Mouse (Mus musculus) urinary bladder, postnatal 4 days (tissue): Measurements from ENCODE around the gene Cenpo.

ENCODE experiments used
- DNase-seq, 2 experiments: peaks; one replicate each; pipeline ENCODE4 v3.0.0; 2021 to 2022; ENCODE audit warnings: low spot score in 2 of 2

Cenpo gene

GRCm38 (mm10) chr12:4199271-4199670 is 34.8 kb downstream of the Cenpo start:
- peak in 1 of 2 experiments; percentile 56 for DNase-seq

GRCm38 (mm10) chr12:4198702-4199101 is 35.4 kb downstream of the Cenpo start:
- DNase-seq, result peak in 1 of 2 experiments; percentile 39

DNA sequence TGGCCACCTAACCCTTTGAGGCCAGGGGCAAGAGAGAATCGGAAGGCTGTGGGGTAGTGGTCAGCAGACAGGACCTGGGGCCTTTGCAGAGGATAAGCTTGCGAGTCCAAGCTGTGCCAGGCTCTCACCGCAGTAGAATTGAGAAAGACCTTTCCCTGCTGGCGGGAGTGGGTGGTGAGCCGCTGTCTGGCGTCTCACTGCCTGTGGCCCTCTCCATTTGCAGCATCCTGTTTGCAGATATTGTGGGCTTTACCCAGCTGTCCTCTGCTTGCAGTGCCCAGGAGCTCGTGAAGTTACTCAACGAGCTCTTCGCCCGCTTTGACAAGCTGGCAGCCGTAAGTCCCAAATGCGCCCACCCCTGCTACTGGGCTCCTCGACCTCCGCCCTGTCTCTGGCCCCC is 39.5 kb downstream of the Cenpo start:
- DNase-seq, result no peak

DNA sequence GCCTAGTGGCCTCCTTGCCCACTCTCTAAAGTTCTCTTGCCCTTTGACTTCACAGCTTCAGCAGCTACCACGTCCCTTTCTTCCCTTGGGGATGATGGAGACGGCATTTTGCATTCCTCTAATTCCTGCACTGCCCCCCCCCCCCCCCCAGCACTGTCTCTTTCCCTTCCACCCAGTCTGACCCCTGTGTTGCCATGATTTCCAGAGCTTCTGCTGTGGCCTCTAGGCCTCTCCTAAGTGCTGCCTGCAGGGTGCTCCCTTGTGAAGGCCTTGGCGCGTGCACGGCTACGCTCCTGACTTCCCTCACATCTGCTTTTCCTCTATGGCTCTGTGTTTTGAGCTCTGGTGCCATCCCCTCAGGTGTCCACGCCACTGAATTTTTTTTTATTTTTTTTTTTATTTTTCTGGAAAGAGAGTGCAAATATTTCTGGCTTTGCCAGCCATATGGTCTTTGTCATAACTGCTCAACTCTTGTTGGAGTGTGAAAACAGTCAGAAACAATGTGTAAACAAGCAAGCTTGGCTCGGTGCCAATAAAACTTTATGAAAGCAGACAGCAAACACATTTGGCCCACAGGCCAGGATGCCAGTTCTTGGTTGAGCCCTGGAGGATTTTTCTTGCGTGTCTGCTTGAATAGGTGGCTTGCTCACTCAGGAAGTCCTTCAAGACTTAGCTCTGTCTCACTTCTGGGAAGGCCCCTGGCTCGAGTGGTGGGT is 40.9 kb downstream of the Cenpo start:
- no peak for DNase-seq

DNA sequence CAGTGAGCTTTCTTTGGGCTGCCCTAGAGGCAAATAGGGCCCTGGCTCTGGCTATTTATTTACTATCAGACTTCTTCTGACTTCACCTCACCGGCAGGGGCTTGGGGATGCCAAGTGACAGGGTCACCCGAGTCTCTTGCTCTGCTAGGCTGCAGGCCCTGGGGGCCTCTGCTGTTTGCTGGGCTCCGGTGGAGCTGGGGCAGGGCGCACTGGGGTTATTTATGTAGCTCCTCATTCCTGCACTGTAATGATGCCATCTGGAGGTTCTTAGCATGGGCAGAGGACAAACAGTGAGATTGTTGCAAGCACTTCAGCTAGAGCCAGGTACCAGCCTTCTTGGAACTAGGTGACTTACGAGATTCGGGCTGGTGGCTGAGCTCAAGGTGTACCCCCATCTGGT is 41.6 kb downstream of the Cenpo start:
- DNase-seq, result no peak

GRCm38 (mm10) chr12:4189060-4189447 is 45.0 kb downstream of the Cenpo start:
- DNase-seq, result no peak

- peak in 1 of 2 experiments; percentile 66 for DNase-seq
Measured at GRCm38 (mm10) chr12:4188171-4189059, 45.7 kb downstream of the Cenpo start.

GRCm38 (mm10) chr12:4184648-4185047 is 49.4 kb downstream of the Cenpo start:
- no peak for DNase-seq

GRCm38 (mm10) chr12:4180507-4180906 is 53.6 kb downstream of the Cenpo start:
- DNase-seq, result no peak

- no peak for DNase-seq
Measured at GRCm38 (mm10) chr12:4179671-4180233, 54.3 kb downstream of the Cenpo start.

DNA sequence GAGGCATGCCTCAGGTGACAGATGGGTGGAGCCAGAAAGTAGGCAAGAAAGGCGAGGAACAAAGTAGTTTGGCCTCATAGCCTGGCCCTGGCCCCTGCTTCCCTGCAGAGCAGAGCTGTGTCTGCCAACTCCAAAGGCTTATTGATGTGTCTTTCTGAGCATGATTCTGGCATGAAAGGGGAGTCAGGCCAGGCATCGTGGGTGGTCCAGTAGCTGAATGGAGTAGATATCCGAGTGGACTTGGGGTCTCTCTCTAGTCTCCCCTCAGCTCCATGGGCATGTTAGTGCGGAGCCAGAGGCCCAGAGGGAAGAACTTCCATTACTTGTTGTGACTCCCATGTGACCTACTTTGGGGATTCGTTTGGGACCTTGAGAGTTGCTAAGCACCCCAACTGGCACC is 55.3 kb downstream of the Cenpo start:
- DNase-seq, result no peak

DNA sequence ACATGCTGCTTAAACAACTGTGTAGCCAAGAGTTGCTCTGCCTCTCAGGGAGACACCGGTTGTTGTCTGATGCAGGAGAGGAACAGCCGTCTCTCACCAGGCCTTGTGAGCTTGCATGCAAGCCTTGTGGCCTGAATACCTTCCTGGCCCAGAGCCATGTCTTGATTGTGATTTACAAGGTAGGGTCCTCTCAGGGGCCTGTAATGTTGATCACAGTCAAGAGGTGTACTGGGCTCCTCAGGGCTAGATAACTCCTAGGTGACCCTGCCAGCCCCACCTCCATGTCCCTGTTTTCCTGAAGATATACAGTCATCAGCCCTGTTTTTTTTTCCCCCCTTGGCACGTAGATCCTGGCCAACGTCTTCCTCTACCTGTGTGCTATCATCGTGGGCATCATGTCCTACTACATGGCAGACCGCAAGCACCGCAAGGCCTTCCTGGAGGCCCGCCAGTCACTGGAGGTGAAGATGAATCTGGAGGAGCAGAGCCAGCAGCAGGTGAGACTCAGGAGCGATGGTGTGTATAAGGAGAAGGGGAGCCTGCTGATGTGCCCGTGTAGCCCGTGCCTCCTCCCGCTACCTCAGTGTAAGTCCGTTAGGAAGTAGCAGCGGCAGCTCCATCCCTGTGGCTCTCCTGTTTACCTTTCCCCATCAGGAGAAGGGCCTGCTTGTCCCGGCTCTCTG is 60.8 kb downstream of the Cenpo start:
- no peak for DNase-seq

- DNase-seq, result no peak
Measured at GRCm38 (mm10) chr12:4169622-4170021, 64.5 kb downstream of the Cenpo start.

GRCm38 (mm10) chr12:4169058-4169457 is 65.0 kb downstream of the Cenpo start:
- no peak for DNase-seq

DNA sequence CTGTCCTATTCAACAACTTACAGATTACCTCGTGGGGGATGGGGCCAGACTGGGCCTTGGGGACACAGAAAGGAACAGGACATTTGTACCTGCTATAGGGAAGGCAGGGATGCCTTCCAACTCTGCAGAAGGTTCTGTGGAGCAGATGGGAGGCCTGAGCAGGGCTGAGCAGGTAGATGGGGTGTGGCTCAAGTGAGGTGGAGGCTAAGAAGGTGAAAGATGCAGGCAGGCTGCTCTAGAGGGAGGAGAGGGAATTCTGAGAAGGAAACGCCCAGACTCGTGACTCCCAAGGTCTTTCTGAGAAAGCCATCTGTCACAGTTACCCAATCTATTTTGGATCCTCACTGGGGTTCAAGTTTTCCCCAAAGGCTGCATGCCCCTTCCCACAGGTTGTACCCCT is 67.1 kb downstream of the Cenpo start:
- DNase-seq, result no peak

DNA sequence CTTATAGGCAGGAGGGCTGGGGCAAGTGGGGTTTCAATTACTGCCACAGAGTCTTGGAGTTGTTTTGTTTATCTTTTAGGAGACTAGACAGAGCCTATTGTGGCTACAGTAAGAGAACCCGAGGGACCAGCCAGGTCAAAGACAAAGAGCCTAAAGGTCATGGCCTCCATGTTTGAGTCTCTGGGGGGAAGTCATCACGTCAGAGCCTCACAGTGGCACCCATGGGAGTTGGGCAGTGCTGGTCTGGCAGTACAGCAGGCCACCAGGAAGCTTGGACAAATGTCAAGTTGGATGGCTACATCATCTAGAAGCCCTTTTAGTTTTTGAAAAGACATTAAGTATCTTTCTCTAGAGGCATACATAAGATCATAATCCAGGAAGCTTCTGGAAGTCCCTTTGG is 71.2 kb downstream of the Cenpo start:
- no peak for DNase-seq

GRCm38 (mm10) chr12:4160322-4160721 is 73.8 kb downstream of the Cenpo start:
- DNase-seq, result no peak

- DNase-seq, result no peak
Measured at GRCm38 (mm10) chr12:4158868-4159632, 75.0 kb downstream of the Cenpo start.

GRCm38 (mm10) chr12:4158179-4158578 is 75.9 kb downstream of the Cenpo start:
- DNase-seq, result no peak

- no peak for DNase-seq
Measured at GRCm38 (mm10) chr12:4157466-4157865, 76.6 kb downstream of the Cenpo start.

GRCm38 (mm10) chr12:4151969-4152368 is 82.1 kb downstream of the Cenpo start:
- no peak for DNase-seq
